Mouse (Mus musculus): ENCODE data around the gene Med18.

DNA sequence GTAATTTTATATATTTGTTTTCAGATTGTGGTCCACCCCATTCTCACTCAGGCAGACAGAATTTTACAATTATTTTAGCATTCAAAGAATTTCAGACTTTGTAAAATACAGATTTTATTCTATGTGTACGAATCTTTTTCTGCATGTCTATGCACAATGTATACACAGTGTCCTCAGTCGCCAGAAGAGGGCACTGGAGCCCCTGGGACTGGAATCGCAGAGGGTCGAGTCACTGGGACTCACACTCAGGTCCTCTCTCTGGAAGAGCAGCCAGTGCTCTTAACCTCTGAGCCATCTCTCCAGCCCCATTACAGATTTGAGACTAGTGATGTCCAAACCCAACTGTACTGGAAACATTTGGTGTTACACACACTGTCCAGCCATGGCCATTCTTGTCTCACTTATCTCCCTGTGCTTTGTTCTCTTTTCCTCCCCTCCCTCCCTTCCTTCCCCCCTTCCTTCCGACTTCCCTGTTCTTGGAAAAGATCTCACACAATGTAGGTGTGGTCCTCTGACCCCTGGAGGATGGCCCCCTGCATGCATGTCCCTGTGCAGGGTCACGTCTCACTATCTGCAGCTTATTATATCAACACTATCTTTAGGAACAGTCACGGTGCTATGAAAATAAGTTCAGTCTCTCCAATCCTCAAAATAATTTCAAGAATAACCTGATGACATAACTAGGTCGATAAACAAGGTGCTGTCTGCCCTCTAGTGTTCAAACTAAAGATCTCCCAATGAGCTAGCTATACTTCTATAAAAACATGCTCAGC, 52.2 kb downstream of the Med18 start:
- TF ChIP-seq GATA1 (IDR thresholded peaks at IDR 0.05; ENCODE audit: low read length) (no peak), TAL1 (IDR thresholded peaks at IDR 0.05; ENCODE audit: low read length) (no peak)
